Mouse (Mus musculus) thymus, adult 2 months (tissue): Measurements from ENCODE around the gene Tmem245. TPM values are rescaled to one million over a fixed set of nuclear protein-coding genes. Genes with fewer than 3 reads are reported as not detected.

Experiments used
- DNase-seq: peaks from one replicate; pipeline ENCODE4 v3.0.0; 2021
- H3K27ac ChIP-seq: fragments of 200-500 bp; 2 replicates; pipeline ENCODE4 v1.5.1; 2012; ENCODE audit warnings: low read length, control low read depth; ENCODE audit not compliant: control insufficient read depth, insufficient read depth
- H3K27me3 ChIP-seq: fragments of 200-500 bp; 2 replicates; pipeline ENCODE4 v1.6.1; 2012; ENCODE audit warnings: mild to moderate bottlenecking, low read length, moderate library complexity, mixed read lengths; ENCODE audit not compliant: control insufficient read depth, insufficient read depth
- H3K36me3 ChIP-seq: fragments of 200-500 bp; 2 replicates; pipeline ENCODE4 v1.6.1; 2012; ENCODE audit warnings: mild to moderate bottlenecking, low read length, moderate library complexity; ENCODE audit not compliant: control insufficient read depth, insufficient read depth
- H3K4me1 ChIP-seq: fragments of 200-500 bp; replicated peaks from 2 replicates; pipeline ENCODE4 v1.6.1; 2012; ENCODE audit warnings: low read length; ENCODE audit not compliant: control insufficient read depth, insufficient read depth
- H3K4me3 ChIP-seq: fragments of 200-500 bp; 2 replicates; pipeline ENCODE4 v1.5.1; 2012; ENCODE audit warnings: mild to moderate bottlenecking, low read length, control low read depth, moderate library complexity; ENCODE audit not compliant: control insufficient read depth, insufficient read depth
- CTCF ChIP-seq: fragments of 200-500 bp; IDR thresholded peaks from 2 replicates; pipeline ENCODE4 v1.5.1; 2012; ENCODE audit warnings: mild to moderate bottlenecking, control low read depth, low read length, moderate library complexity, borderline replicate concordance; ENCODE audit not compliant: control insufficient read depth, poor library complexity, insufficient read depth; ENCODE audit errors: extremely low read depth
- POLR2A ChIP-seq: fragments of 200-500 bp; IDR thresholded peaks from 2 replicates; pipeline ENCODE4 v1.6.1; 2012; ENCODE audit warnings: mild to moderate bottlenecking, low read length, control low read depth, moderate library complexity; ENCODE audit not compliant: control insufficient read depth, poor library complexity, insufficient read depth; ENCODE audit errors: extremely low read depth
- WGBS: fragments of 180-500 bp; shearing (Covaris S2); methylation state at CpG from one replicate; pipeline ENCODE4 v1.1.7; 2018; 5-methylcytosine and 5-hydroxymethylcytosine counted together
- polyA plus RNA-seq: library from polyadenylated mRNA; depleted of rRNA; stranded (reverse); fragments of >200 nt; gene quantifications from 2 replicates; pipeline ENCODE4 v1.2.3, GENCODE M21; 2012; rRNA removed

The Tmem245 gene
- polyA plus RNA-seq, 1 experiment = 27.2 TPM

- Histone ChIP-seq H3K36me3 (no peaks in the 10 kb centered on the region), H3K4me3 (no peak overlapping the region), H3K4me1 (peaks cover 2% of the 10 kb centered on the region; the same call in 1 of the 2 replicates), H3K27me3 (no peaks in the 10 kb centered on the region), H3K27ac (no peak overlapping the region)
- 96% methylated on average over 7 of the region's 7 CpGs for WGBS
- TF ChIP-seq POLR2A (no peak), CTCF (no peak)
- DNase-seq = no peak
These were observed 115.2 kb downstream of the Tmem245 start for GRCm38 (mm10) chr4:56831998-56832397.

- Histone ChIP-seq H3K36me3 (no peaks in the 10 kb centered on the region), H3K27me3 (no peaks in the 10 kb centered on the region), H3K4me3 (no peak overlapping the region), H3K4me1 (peaks cover 2% of the 10 kb centered on the region; the same call in 1 of the 2 replicates), H3K27ac (no peak overlapping the region)
- no peak for TF ChIP-seq CTCF
- TF ChIP-seq POLR2A = no peak
- WGBS = 50% methylated on average over 13 of the region's 13 CpGs
- DNase-seq = no peak
These were observed 116.1 kb downstream of the Tmem245 start for GRCm38 (mm10) chr4:56831013-56831609.

- TF ChIP-seq CTCF (no peak), POLR2A (no peak)
- Histone ChIP-seq H3K4me1 (peaks cover 2% of the 10 kb centered on the region; the same call in 1 of the 2 replicates), H3K4me3 (no peak overlapping the region), H3K27ac (no peak overlapping the region), H3K27me3 (no peaks in the 10 kb centered on the region), H3K36me3 (no peaks in the 10 kb centered on the region)
- DNase-seq = no peak
- 89% methylated on average over 7 of the region's 7 CpGs for WGBS
These were observed 117.7 kb downstream of the Tmem245 start for GRCm38 (mm10) chr4:56829511-56829921.

- Histone ChIP-seq H3K36me3 (no peaks in the 10 kb centered on the region), H3K27me3 (no peaks in the 10 kb centered on the region), H3K4me1 (peaks cover 2% of the 10 kb centered on the region; the same call in 1 of the 2 replicates), H3K4me3 (no peak overlapping the region), H3K27ac (no peak overlapping the region)
- WGBS = 90% methylated on average over 3 of the region's 3 CpGs
- TF ChIP-seq POLR2A (no peak), CTCF (no peak)
- DNase-seq = no peak
These were observed 118.3 kb downstream of the Tmem245 start for GRCm38 (mm10) chr4:56828932-56829331.

- WGBS = 98% methylated on average over 9 of the region's 9 CpGs
- H3K27me3 ChIP-seq = no peaks in the 10 kb centered on the region
- H3K4me1 ChIP-seq = no peaks in the 10 kb centered on the region
- no peak for DNase-seq
- TF ChIP-seq POLR2A (no peak), CTCF (no peak)
- no peak overlapping the region for H3K4me3 ChIP-seq
- H3K36me3 ChIP-seq = no peaks in the 10 kb centered on the region
- no peak overlapping the region for H3K27ac ChIP-seq
These were observed 123.0 kb downstream of the Tmem245 start for GRCm38 (mm10) chr4:56824231-56824630.

GRCm38 (mm10) chr4:56820017-56820550 lies 127.2 kb downstream of the Tmem245 start:
- no peaks in the 10 kb centered on the region for H3K36me3 ChIP-seq
- no peak overlapping the region for H3K4me3 ChIP-seq
- TF ChIP-seq POLR2A (no peak), CTCF (no peak)
- no peak for DNase-seq
- no peaks in the 10 kb centered on the region for H3K27me3 ChIP-seq
- no peaks in the 10 kb centered on the region for H3K4me1 ChIP-seq
- H3K27ac ChIP-seq = no peak overlapping the region

Other genes starting within 250 kb of the Tmem245 start
- not detected in 2 replicates for gene Gm26657, start 207.4 kb downstream of the Tmem245 start, polyA plus RNA-seq
- gene Actl7b, start 206.0 kb downstream of the Tmem245 start, polyA plus RNA-seq = 0.59 TPM in 1 of 2 replicates, not detected in the other
- 0.05 TPM in 1 of 2 replicates, not detected in the other for gene Actl7a, start 204.0 kb downstream of the Tmem245 start, polyA plus RNA-seq
- gene Elp1, start 145.1 kb downstream of the Tmem245 start, polyA plus RNA-seq = 18.0 and 19.3 TPM in 2 replicates
- gene Fam206a, start 145.1 kb downstream of the Tmem245 start, polyA plus RNA-seq = 6.6 and 7.7 TPM in 2 replicates
- gene Ctnnal1, start 82.2 kb downstream of the Tmem245 start, polyA plus RNA-seq = 3.6 and 5.0 TPM in 2 replicates
- gene Frrs1l, start 43.0 kb upstream of the Tmem245 start, polyA plus RNA-seq = 0.03 TPM in 1 of 2 replicates, not detected in the other
- 9.2 and 10.7 TPM in 2 replicates for gene Epb41l4b, start 196.0 kb upstream of the Tmem245 start, polyA plus RNA-seq